Mouse (Mus musculus) CD4-positive, CD25-positive, alpha-beta regulatory T cell, adult 9 weeks (primary cell): ENCODE results near the gene Faap20. TPM values are rescaled to one million over a fixed set of nuclear protein-coding genes. Genes with fewer than 3 reads are reported as not detected.

Experiments
- polyA plus RNA-seq: library from polyadenylated mRNA; unstranded; fragments of 100-300 nt; shearing (Covaris generic); gene quantifications from one replicate; pipeline ENCODE4 v1.2.1, GENCODE M21; 2017

The Faap20 gene
- 138 TPM for polyA plus RNA-seq

GRCm38 (mm10) chr4:155249648-155250351, at the start of gene Faap20:
Faap20 (plus strand) TSS chr4:155249802.

GRCm38 (mm10) chr4:155222552-155222840, 27.1 kb upstream of the Faap20 start, which contains the start of gene Ski:
Ski (minus strand) TSS chr4:155222592.

Other genes with a start within 250 kb of the Faap20 start
- gene Plch2, start 193.0 kb upstream of the Faap20 start, polyA plus RNA-seq: not detected
- gene Pex10, start 182.8 kb upstream of the Faap20 start, polyA plus RNA-seq: 15.5 TPM
- 163 TPM for gene Rer1, start 163.4 kb upstream of the Faap20 start, polyA plus RNA-seq
- gene Morn1, start 163.2 kb upstream of the Faap20 start, polyA plus RNA-seq: 2.4 TPM
- gene Ski, start 27.2 kb upstream of the Faap20 start, polyA plus RNA-seq: 10.9 TPM
- 34.2 TPM for gene Prkcz, start 111.6 kb downstream of the Faap20 start, polyA plus RNA-seq
- 2.0 TPM for gene Gabrd, start 148.3 kb downstream of the Faap20 start, polyA plus RNA-seq
- gene Cfap74, start 159.4 kb downstream of the Faap20 start, polyA plus RNA-seq: 5.1 TPM
- not detected for gene Tmem52, start 219.3 kb downstream of the Faap20 start, polyA plus RNA-seq
- 23.7 TPM for gene Gnb1, start 241.6 kb downstream of the Faap20 start, polyA plus RNA-seq